Mouse (Mus musculus): Measurements from ENCODE around the gene Lcn9. TPM values are rescaled to one million over a fixed set of nuclear protein-coding genes. Genes with fewer than 3 reads are reported as not detected.

The Lcn9 gene
- polyA plus RNA-seq, 2 experiments: not detected

DNA sequence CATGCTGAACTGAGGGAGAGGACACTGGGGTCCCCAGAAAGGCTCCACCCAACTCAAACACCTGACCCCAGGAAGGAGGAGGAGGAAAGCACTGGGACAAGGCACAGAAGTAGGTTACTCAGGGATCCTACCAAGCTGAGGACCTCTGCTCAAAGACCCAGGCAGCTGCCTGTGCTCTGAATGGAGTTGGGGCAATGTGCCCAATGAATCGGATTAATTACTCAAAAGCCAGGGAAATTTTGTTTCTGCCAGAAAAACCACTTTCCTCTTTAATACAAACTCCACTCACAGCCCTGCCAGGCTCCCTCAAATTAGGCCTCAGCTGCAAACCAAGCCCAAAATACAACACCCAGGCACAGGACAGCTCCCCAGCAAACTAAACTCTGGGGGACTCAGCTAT lies 19.8 kb downstream of the Lcn9 start:
- no peak for ATAC-seq (ENCODE audit: insufficient read depth)
- 52% methylated on average over 1 of the region's 1 CpGs for WGBS (ENCODE audit: insufficient replicate concordance)

DNA sequence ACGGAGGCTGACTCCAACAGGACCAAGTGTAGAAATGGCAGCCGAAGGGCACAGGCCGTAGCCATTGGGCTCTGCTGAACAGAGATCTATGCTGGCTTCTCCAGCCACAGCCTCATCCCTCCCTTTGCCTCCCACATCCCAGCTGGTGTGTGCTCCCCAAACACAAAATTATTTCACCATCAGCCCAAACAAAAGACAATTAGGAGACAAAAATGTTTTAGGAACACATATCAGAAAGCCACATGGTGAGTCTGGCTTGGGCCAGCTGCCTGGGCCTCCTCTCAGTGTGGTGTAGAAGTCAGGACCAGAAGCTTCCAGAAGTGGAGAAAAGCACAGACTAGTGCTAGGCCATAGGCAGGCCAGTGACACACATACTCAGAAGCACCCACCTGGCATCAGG lies 21.1 kb downstream of the Lcn9 start:
- no peaks in the 10 kb centered on the region for H3K36me3 ChIP-seq (replicated peaks; ENCODE audit: control insufficient read depth, insufficient read depth, low read depth)
- no peak overlapping the region for H3K27ac ChIP-seq
- H3K9me3 ChIP-seq (ENCODE audit: control insufficient read depth, low read length): no peaks in the 10 kb centered on the region
- WGBS (ENCODE audit: insufficient replicate concordance): 61% methylated on average over 3 of the region's 3 CpGs
- no peak overlapping the region for H3K4me2 ChIP-seq (ENCODE audit: low read depth)
- no peak for DNase-seq (ENCODE audit: low read depth in 3 of 3, low spot score in 3 of 3)
- ATAC-seq (ENCODE audit: insufficient read depth): no peak
- no peaks in the 10 kb centered on the region for H3K4me1 ChIP-seq (replicated peaks; ENCODE audit: control insufficient read depth in 2 of 2, insufficient read depth in 2 of 2, low read length in 1 of 2)
- H3K4me3 ChIP-seq (ENCODE audit: insufficient read depth in 1 of 2, low read depth in 2 of 2, low read length in 2 of 2): no peak overlapping the region
- no peak overlapping the region for H3K9ac ChIP-seq (replicated peaks)
- no peaks in the 10 kb centered on the region for H3K27me3 ChIP-seq (ENCODE audit: control insufficient read depth, insufficient read depth, low read length)
- TF ChIP-seq EP300 (IDR thresholded peaks at IDR 0.05; ENCODE audit: low read depth) (no peak), CTCF (IDR thresholded peaks at IDR 0.05; ENCODE audit: low read depth) (no peak)

More for the DNA sequence above, 19.8 kb downstream of the Lcn9 start:
- Histone ChIP-seq H3K4me1 (replicated peaks; ENCODE audit: control insufficient read depth in 2 of 2, insufficient read depth in 2 of 2, low read length in 1 of 2) (no peaks in the 10 kb centered on the region), H3K4me3 (ENCODE audit: insufficient read depth in 1 of 2, low read depth in 2 of 2, low read length in 2 of 2) (no peak overlapping the region), H3K9ac (replicated peaks) (no peak overlapping the region), H3K36me3 (replicated peaks; ENCODE audit: control insufficient read depth, insufficient read depth, low read depth) (no peaks in the 10 kb centered on the region), H3K27ac (no peak overlapping the region), H3K9me3 (ENCODE audit: control insufficient read depth, low read length) (no peaks in the 10 kb centered on the region), H3K27me3 (ENCODE audit: control insufficient read depth, insufficient read depth, low read length) (no peaks in the 10 kb centered on the region), H3K4me2 (ENCODE audit: low read depth) (no peak overlapping the region)
- TF ChIP-seq EP300 (IDR thresholded peaks at IDR 0.05; ENCODE audit: low read depth): no peak
- no peak for TF ChIP-seq CTCF (IDR thresholded peaks at IDR 0.05; ENCODE audit: low read depth)
- no peak for DNase-seq (ENCODE audit: low read depth in 3 of 3, low spot score in 3 of 3)

DNA sequence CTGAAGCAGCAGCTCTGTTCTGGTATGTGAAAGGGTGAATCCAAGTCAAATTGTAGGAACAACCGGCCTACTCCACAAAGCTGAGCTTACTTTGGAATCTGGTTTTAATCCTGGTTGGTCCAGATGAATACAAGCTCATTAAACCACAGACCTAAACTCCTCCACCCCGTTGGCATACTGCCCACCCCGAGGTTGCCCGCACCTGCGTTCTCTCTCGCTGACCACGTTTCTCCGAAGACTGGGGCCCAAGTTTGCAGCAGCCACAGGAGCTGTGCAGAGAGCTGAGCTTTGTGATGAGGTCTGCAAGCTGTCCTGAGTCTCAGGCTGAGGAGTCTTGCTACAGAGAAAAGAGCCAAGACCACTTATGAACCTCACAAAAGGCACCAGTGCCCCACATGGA lies 23.6 kb downstream of the Lcn9 start:
- H3K9ac ChIP-seq (replicated peaks): no peak overlapping the region
- no peaks in the 10 kb centered on the region for H3K36me3 ChIP-seq (replicated peaks; ENCODE audit: control insufficient read depth, insufficient read depth, low read depth)
- H3K4me3 ChIP-seq (ENCODE audit: insufficient read depth in 1 of 2, low read depth in 2 of 2, low read length in 2 of 2): no peak overlapping the region
- no peaks in the 10 kb centered on the region for H3K27me3 ChIP-seq (ENCODE audit: control insufficient read depth, insufficient read depth, low read length)
- H3K9me3 ChIP-seq (ENCODE audit: control insufficient read depth, low read length): no peaks in the 10 kb centered on the region
- H3K4me1 ChIP-seq (replicated peaks; ENCODE audit: control insufficient read depth in 2 of 2, insufficient read depth in 2 of 2, low read length in 1 of 2): no peaks in the 10 kb centered on the region
- no peak overlapping the region for H3K27ac ChIP-seq
- WGBS (ENCODE audit: insufficient replicate concordance): 74% methylated on average over 8 of the region's 8 CpGs
- H3K4me2 ChIP-seq (ENCODE audit: low read depth): no peak overlapping the region
- no peak for DNase-seq (ENCODE audit: low read depth in 3 of 3, low spot score in 3 of 3)
- ATAC-seq (ENCODE audit: insufficient read depth): no peak
- no peak for TF ChIP-seq EP300 (IDR thresholded peaks at IDR 0.05; ENCODE audit: low read depth)
- no peak for TF ChIP-seq CTCF (IDR thresholded peaks at IDR 0.05; ENCODE audit: low read depth)

DNA sequence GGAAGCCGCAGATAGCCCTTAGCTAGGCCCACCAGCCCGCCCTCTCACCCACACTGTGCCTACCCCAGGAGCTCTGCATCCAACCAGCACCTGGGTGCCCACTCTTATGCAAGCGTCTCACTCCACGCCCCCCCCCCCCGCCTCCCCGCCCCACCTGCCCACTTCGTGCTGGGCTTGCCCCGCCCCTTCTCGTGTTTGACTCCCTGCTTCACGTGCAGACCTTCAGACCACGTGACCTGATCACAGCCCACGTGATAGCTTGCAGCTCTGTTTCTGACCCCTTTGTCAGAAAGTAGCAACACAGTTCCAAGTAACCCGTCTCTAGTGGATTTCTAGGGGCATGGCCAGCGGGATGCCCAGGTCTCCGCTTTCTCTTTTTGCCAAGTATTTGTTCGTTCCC lies 24.3 kb downstream of the Lcn9 start, which contains the start of gene Sohlh1:
Sohlh1 (minus strand) TSS at position 23 of the 400 bp plus-strand sequence.
- no peak for ATAC-seq (ENCODE audit: insufficient read depth)
- WGBS (ENCODE audit: insufficient replicate concordance): 57% methylated on average over 13 of the region's 16 CpGs
- TF ChIP-seq EP300 (IDR thresholded peaks at IDR 0.05; ENCODE audit: low read depth) (no peak), CTCF (IDR thresholded peaks at IDR 0.05; ENCODE audit: low read depth) (no peak)

DNA sequence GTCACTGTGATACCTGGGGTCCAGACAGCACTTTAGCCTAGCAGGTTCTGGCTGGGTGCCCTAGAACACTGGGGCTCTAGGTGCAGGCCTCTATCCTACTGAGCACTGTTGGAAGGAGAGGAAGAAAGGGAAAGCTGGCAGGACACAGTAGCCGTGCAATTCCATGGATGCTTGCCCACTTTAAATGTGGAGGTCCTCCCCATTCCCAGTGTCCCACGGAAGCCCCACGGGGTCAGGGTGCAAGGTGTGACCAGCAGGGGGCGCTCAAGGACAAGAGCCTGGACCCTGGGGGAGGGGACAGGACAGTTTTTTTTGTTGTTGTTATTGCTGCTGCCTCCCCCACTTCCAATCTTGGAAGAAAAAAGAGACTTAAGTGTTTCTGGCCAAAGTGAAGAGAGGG lies 27.4 kb downstream of the Lcn9 start:
- TF ChIP-seq CTCF (IDR thresholded peaks at IDR 0.05; ENCODE audit: low read depth) (peak; percentile 94), EP300 (IDR thresholded peaks at IDR 0.05; ENCODE audit: low read depth) (no peak)
- H3K9ac ChIP-seq (replicated peaks): no peak overlapping the region

More for the DNA sequence above, 24.3 kb downstream of the Lcn9 start, which contains the start of gene Sohlh1:
- no peak within 1 kb of the TSS for H3K9ac ChIP-seq (replicated peaks)
- H3K36me3 ChIP-seq (replicated peaks; ENCODE audit: control insufficient read depth, insufficient read depth, low read depth): no peaks in the 10 kb centered on the region
- H3K9me3 ChIP-seq (ENCODE audit: control insufficient read depth, low read length): no peaks in the 10 kb centered on the region
- no peak within 1 kb of the TSS for H3K4me3 ChIP-seq (ENCODE audit: insufficient read depth in 1 of 2, low read depth in 2 of 2, low read length in 2 of 2)
- H3K4me2 ChIP-seq (ENCODE audit: low read depth): no peak within 1 kb of the TSS
- no peaks in the 10 kb centered on the region for H3K27me3 ChIP-seq (ENCODE audit: control insufficient read depth, insufficient read depth, low read length)
- H3K4me1 ChIP-seq (replicated peaks; ENCODE audit: control insufficient read depth in 2 of 2, insufficient read depth in 2 of 2, low read length in 1 of 2): no peaks in the 10 kb centered on the region
- no peak within 1 kb of the TSS for H3K27ac ChIP-seq
- no peak for DNase-seq (ENCODE audit: low read depth in 3 of 3, low spot score in 3 of 3)

More for the DNA sequence above, 27.4 kb downstream of the Lcn9 start:
- ATAC-seq (ENCODE audit: insufficient read depth) (no peak), DNase-seq (ENCODE audit: low read depth in 3 of 3, low spot score in 3 of 3) (peak in 1 of 3 experiments; percentile 13)
- Histone ChIP-seq H3K36me3 (replicated peaks; ENCODE audit: control insufficient read depth, insufficient read depth, low read depth) (no peaks in the 10 kb centered on the region), H3K27me3 (ENCODE audit: control insufficient read depth, insufficient read depth, low read length) (no peaks in the 10 kb centered on the region), H3K27ac (no peak overlapping the region), H3K4me1 (replicated peaks; ENCODE audit: control insufficient read depth in 2 of 2, insufficient read depth in 2 of 2, low read length in 1 of 2) (no peaks in the 10 kb centered on the region), H3K9me3 (ENCODE audit: control insufficient read depth, low read length) (no peaks in the 10 kb centered on the region), H3K4me3 (ENCODE audit: insufficient read depth in 1 of 2, low read depth in 2 of 2, low read length in 2 of 2) (no peak overlapping the region), H3K4me2 (ENCODE audit: low read depth) (no peak overlapping the region)
- 10% methylated on average over 4 of the region's 4 CpGs for WGBS (ENCODE audit: insufficient replicate concordance)
